Mouse (Mus musculus): ENCODE data around the gene Prrc2a. TPM values are rescaled to one million over a fixed set of nuclear protein-coding genes. Genes with fewer than 3 reads are reported as not detected.

The Prrc2a gene
- total RNA-seq, 1 experiment from 2014 or later = 32.1 TPM

DNA sequence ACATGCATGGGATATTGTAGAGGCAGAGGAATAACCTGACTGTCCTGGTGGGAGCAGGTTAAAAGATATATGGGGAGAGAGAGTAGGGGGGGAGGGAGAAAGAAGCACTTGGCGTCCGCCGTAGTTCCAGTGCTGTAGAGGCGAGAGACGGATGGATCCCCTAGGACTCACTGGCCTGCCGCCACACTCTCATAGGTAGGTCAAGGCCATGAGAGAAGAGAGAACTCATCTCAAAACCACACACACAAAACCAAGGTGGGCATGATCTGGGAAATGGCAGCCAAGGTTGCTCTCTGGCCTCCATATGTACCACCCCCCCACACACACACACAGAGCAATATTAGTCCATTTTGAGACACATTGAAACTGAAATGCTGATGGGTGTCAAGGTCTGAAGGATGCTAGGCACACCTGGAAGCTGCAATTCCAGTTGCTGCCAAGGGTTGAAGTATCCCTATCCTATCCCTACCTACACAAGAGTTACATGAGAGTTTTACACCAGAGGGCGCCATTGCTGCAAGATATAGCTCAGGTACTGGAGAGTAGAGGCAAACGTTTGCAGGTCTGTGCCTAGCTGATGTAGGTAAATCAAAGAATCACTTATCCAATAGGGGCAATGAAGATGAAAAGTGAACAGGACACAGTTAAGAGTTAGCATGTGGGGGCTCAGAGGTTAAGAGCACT is 1.8 kb upstream of the Prrc2a start:
- 0 out of 2 replicates have a peak, but pooled peaks have one; percentile 11 for ATAC-seq (replicated peaks; ENCODE audit: insufficient number of reproducible peaks, low FRiP score, low TSS enrichment, poor library complexity, severe bottlenecking)

GRCm38 (mm10) chr17:35165451-35166155 is 906 bp upstream of the Prrc2a start:
- ATAC-seq (replicated peaks; ENCODE audit: insufficient number of reproducible peaks, low FRiP score, low TSS enrichment, poor library complexity, severe bottlenecking) = no peak

GRCm38 (mm10) chr17:35164218-35164567 is 504 bp downstream of the Prrc2a start:
- no peak for ATAC-seq (replicated peaks; ENCODE audit: insufficient number of reproducible peaks, low FRiP score, low TSS enrichment, poor library complexity, severe bottlenecking)

DNA sequence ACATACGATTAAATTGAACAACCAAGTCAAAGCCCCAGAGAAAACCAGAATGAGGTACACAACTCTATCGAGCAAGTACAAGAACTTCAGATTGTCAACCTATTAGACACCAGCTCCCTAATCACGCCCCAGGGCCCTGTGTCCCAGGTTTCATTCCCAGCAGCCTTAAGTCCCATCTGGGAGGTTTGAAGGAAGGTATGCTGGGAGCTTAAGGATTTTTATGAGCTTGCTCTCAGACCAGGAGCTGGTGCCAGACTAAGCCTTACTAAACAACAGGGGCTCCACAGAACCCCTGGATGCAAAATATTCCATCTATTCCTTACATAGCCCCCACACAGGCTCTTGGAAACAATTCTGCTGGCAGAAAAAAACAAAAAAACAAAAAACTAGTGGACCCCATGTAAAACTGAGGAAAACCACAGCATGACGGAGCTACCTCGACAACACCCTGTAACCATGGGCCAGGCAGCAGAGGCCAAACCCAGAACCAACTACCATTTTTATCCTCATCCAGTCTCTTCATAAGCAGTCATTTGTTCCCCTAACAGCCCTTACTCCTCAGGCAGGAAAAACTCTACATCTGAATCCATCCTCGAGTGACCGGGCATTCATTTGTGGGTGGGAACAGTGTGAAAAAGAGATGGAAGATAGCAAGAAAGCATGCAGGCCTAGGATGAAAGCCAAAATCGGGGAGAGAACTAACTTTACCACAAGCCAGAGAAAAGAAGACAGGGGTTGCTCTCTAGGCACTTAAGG is 1.2 kb downstream of the Prrc2a start:
- no peak for ATAC-seq (replicated peaks; ENCODE audit: insufficient number of reproducible peaks, low FRiP score, low TSS enrichment, poor library complexity, severe bottlenecking)

DNA sequence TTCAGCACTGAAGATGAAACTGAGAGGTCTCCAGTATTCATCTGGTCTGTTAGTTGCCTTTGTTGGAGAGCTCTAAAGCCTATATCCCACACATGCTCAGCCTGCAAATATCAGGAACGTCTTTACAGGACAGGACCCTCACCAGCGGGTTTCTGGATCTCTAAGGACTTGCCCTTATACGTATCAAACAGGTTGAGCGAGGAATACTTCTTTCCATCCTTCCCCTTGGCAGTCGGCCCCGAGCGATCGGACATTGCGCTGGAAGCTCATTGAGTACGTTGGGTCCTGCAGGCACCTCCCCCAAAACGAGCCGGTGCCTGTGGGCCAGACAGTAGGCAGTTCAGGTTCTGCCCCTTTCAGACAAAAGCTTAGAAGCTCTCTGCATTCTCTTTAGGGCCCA is 2.0 kb downstream of the Prrc2a start:
- no peak for ATAC-seq (replicated peaks; ENCODE audit: insufficient number of reproducible peaks, low FRiP score, low TSS enrichment, poor library complexity, severe bottlenecking)

DNA sequence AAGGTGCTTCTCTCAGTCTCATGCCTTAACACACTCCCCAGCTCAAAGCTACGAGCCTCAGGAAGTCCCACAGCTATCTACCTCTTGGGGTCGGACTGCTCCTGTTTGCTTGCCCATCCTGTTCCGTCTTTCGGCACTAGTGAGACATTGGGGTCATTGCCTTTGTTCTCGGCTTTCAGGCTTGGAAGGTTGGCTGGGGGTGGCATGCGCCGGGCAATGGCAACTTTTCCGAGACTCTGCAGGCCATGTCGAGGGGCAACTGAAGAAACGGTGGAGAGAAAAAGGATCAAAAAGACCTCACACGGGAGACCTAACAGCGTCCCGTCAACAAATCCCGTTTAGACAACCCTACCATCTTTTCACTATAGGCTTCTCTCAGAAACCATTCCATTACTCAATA is 2.6 kb downstream of the Prrc2a start:
- no peak for ATAC-seq (replicated peaks; ENCODE audit: insufficient number of reproducible peaks, low FRiP score, low TSS enrichment, poor library complexity, severe bottlenecking)

DNA sequence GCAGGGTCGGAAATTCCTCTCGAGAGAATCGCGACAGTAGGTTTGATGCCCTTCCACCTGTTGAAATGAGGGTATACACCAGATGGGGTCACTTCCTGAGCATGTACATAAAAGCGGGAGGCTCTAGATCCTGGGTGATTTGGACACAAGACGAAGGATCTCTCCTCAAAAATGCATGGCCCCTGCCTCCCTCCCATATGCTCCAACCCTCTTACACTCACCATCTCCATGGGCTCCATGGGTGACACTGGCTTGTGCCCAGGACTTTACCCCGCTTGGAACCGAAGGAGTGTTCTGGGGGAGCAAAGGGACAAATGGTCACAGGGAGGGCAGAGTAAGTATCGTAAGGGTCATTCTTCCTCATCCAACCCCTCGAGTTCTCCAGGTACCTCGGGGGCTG is 3.3 kb downstream of the Prrc2a start:
- ATAC-seq (replicated peaks; ENCODE audit: insufficient number of reproducible peaks, low FRiP score, low TSS enrichment, poor library complexity, severe bottlenecking) = no peak

- ATAC-seq (replicated peaks; ENCODE audit: insufficient number of reproducible peaks, low FRiP score, low TSS enrichment, poor library complexity, severe bottlenecking) = no peak
These were observed 5.1 kb downstream of the Prrc2a start for GRCm38 (mm10) chr17:35159638-35160037.

GRCm38 (mm10) chr17:35158850-35159593 is 5.7 kb downstream of the Prrc2a start:
- no peak for ATAC-seq (replicated peaks; ENCODE audit: insufficient number of reproducible peaks, low FRiP score, low TSS enrichment, poor library complexity, severe bottlenecking)

GRCm38 (mm10) chr17:35157661-35158175 is 7.0 kb downstream of the Prrc2a start:
- no peak for ATAC-seq (replicated peaks; ENCODE audit: insufficient number of reproducible peaks, low FRiP score, low TSS enrichment, poor library complexity, severe bottlenecking)

GRCm38 (mm10) chr17:35157254-35157653 is 7.4 kb downstream of the Prrc2a start:
- no peak for ATAC-seq (replicated peaks; ENCODE audit: insufficient number of reproducible peaks, low FRiP score, low TSS enrichment, poor library complexity, severe bottlenecking)

DNA sequence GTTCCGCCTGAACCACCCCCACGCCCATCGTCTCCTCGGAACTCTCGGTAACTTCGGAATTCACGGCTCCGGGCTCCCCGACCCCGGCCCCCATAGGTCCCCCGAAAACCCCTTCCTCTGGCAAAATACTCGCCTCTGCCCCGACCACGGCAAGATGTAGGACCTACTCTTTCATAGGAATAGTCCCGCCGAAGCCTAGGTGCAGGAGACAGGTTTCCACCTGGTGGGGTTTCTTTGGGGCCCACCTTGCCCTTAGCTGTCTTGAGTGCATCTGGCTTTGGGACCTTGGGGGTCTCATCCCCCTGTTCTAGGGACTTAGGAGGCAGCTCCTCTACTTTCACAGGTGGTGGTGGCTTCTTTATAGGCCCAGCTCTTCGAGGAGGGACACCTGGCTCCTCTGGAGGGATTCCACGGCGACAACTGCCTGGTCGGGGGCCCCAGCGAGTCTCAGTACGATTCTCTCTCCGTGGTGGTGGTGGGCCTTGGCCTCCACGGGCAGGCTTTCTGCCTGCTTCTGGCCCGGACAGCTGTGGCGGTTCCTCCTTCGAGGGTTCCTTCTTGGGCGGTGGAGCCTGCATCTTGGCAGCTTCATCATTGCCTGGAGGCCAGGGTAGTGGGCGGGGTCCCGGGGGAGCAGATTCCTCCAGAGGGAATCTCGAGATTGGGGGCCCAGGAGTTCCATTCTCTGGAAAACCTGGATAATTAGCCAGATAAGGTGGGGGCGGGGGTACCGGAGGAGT is 8.1 kb downstream of the Prrc2a start:
- ATAC-seq (replicated peaks; ENCODE audit: insufficient number of reproducible peaks, low FRiP score, low TSS enrichment, poor library complexity, severe bottlenecking) = no peak

DNA sequence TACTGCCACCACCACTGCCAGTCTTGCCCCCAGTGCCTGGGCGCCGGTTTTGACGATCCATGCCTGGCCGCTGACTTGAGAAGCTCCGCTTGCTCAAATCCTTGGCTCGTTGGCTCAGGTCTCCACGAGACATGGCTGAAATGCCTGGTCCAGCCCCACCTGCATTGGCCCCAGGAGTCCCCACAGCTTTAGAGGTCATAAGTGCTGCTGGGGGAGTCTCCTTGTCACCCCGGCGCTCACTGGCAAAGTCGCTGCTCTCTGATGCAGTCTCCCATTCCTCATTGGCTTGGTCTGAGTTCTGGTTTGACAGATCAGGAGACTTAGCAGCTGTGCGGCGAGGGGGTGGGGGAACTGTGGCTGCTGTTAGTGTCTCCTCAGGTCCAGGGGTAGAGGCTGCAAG is 9.2 kb downstream of the Prrc2a start:
- no peak for ATAC-seq (replicated peaks; ENCODE audit: insufficient number of reproducible peaks, low FRiP score, low TSS enrichment, poor library complexity, severe bottlenecking)

- ATAC-seq (replicated peaks; ENCODE audit: insufficient number of reproducible peaks, low FRiP score, low TSS enrichment, poor library complexity, severe bottlenecking) = no peak
These were observed 10.1 kb downstream of the Prrc2a start for GRCm38 (mm10) chr17:35154616-35155015.

DNA sequence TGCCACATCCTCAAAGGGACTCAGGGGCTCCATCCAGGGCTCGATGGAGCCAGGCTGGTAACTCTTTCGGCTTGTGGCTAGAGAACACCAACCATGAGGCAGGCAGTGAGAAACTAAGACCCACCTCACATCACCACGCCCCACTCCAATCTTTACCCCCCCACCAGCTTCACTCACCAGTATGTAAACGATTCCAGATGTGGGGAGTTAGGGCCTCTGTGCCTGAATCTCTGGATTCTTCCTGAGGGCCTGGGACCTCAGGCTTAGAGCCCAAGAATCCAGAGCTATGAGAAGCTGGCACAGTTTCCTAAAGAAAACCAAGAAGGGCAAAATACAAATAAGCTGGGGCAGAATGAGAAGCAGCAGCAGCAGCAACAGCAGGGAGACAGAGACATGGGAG is 10.8 kb downstream of the Prrc2a start:
- ATAC-seq (replicated peaks; ENCODE audit: insufficient number of reproducible peaks, low FRiP score, low TSS enrichment, poor library complexity, severe bottlenecking) = no peak

- no peak for ATAC-seq (replicated peaks; ENCODE audit: insufficient number of reproducible peaks, low FRiP score, low TSS enrichment, poor library complexity, severe bottlenecking)
These were observed 11.6 kb downstream of the Prrc2a start for GRCm38 (mm10) chr17:35153077-35153476.

DNA sequence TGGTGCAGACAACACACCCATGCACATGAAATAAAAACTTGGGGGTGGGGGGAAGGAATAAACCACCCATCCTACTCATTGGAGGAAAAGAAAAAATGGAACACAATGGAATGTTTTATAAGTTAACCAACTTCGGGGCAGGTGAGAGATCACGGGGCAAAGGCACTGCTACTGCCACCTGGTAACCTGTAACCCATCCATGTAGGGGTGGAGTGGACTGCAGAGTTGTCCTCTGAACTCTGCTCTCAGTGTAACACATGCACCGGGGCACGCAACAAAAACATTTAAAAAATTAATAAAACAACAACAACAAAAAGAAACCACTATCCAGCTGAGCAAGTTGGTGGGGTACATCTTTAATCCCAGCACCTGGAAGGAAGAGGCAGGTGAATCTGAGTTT is 12.6 kb downstream of the Prrc2a start:
- ATAC-seq (replicated peaks; ENCODE audit: insufficient number of reproducible peaks, low FRiP score, low TSS enrichment, poor library complexity, severe bottlenecking) = no peak

- no peak for ATAC-seq (replicated peaks; ENCODE audit: insufficient number of reproducible peaks, low FRiP score, low TSS enrichment, poor library complexity, severe bottlenecking)
These were observed 16.6 kb downstream of the Prrc2a start for GRCm38 (mm10) chr17:35147922-35148639.
